Mouse (Mus musculus) MEL (cell line): Measurements from ENCODE around the gene Pou3f1. TPM values are rescaled to one million over a fixed set of nuclear protein-coding genes. Genes with fewer than 3 reads are reported as not detected.

Experiments
- DNase-seq: peaks from one replicate; pipeline ENCODE4 v3.0.0; 2011; ENCODE audit warnings: low read depth, low spot score
- H3K27ac ChIP-seq: 2 replicates; pipeline ENCODE4 v1.5.1; 2012; ENCODE audit warnings: low read depth, mild to moderate bottlenecking, control low read depth, low read length, moderate library complexity; ENCODE audit not compliant: control insufficient read depth
- H3K27me3 ChIP-seq, 2 experiments: fragments of 150-350 bp in 1 of 2; sonication (generic) in 1 of 2; 2 replicates each; pipeline ENCODE4 v1.6.1; 2012; ENCODE audit warnings: low read length in 2 of 2, mild to moderate bottlenecking in 2 of 2, improper control_type of control experiment in 1 of 2, moderate library complexity in 1 of 2; ENCODE audit not compliant: insufficient read depth in 2 of 2, control insufficient read depth in 1 of 2
- H3K36me3 ChIP-seq, 2 experiments: 2 replicates each; pipeline ENCODE4 v1.6.1; 2012 to 2014; ENCODE audit warnings: low read length in 2 of 2, improper control_type of control experiment in 1 of 2, inconsistent platforms in 1 of 2, mild to moderate bottlenecking in 1 of 2; ENCODE audit not compliant: insufficient read depth in 2 of 2, control insufficient read depth in 1 of 2
- H3K4me1 ChIP-seq, 2 experiments: fragments of 150-350 bp in 1 of 2; sonication (generic) in 1 of 2; 2 replicates each; pipeline ENCODE4 v1.6.1; 2012; ENCODE audit warnings: low read length in 2 of 2, improper control_type of control experiment in 1 of 2, mild to moderate bottlenecking in 1 of 2; ENCODE audit not compliant: insufficient read depth in 2 of 2, control insufficient read depth in 1 of 2
- H3K4me3 ChIP-seq, 2 experiments: fragments of 150-350 bp in 1 of 2; sonication (generic) in 1 of 2; 2 replicates each; pipeline ENCODE4 v1.5.1; 2012; ENCODE audit warnings: low read depth in 2 of 2, low read length in 2 of 2, mild to moderate bottlenecking in 2 of 2, moderate library complexity in 2 of 2, control low read depth in 1 of 2, improper control_type of control experiment in 1 of 2; ENCODE audit not compliant: control insufficient read depth in 1 of 2, insufficient read depth in 1 of 2
- H3K79me2 ChIP-seq: 2 replicates; pipeline ENCODE4 v1.6.1; 2012; ENCODE audit warnings: mild to moderate bottlenecking, low read length, moderate library complexity; ENCODE audit not compliant: control insufficient read depth, poor library complexity, insufficient read depth
- H3K9ac ChIP-seq: 2 replicates; pipeline ENCODE4 v1.6.1; 2012; ENCODE audit warnings: low read depth, mild to moderate bottlenecking, control low read depth, low read length, moderate library complexity; ENCODE audit not compliant: control insufficient read depth, poor library complexity, severe bottlenecking
- H3K9me3 ChIP-seq: fragments of 150-350 bp; sonication (generic); replicated peaks from 2 replicates; pipeline ENCODE4 v1.6.1; 2012; ENCODE audit warnings: mild to moderate bottlenecking, low read length, improper control_type of control experiment, moderate library complexity; ENCODE audit not compliant: insufficient read depth
- CHD1 ChIP-seq: IDR thresholded peaks from 2 replicates; pipeline ENCODE4 v1.6.1; 2012; ENCODE audit warnings: low read depth, mild to moderate bottlenecking, inconsistent platforms, low read length, improper control_type of control experiment
- CTCF ChIP-seq, 3 experiments: IDR thresholded peaks in 2 of 3; conservative IDR thresholded peaks in 1 of 3; 2 replicates each; pipeline ENCODE4 v1.5.1; 2011 to 2012; ENCODE audit warnings: low read length in 3 of 3, low read depth in 2 of 3, mild to moderate bottlenecking in 2 of 3, improper control_type of control experiment in 1 of 3, inconsistent platforms in 1 of 3, mixed read lengths in 1 of 3, moderate library complexity in 1 of 3; ENCODE audit not compliant: control insufficient read depth in 1 of 3, insufficient read depth in 1 of 3, poor library complexity in 1 of 3, severe bottlenecking in 1 of 3
- E2F4 ChIP-seq: IDR thresholded peaks from 2 replicates; pipeline ENCODE4 v1.6.1; 2011; ENCODE audit warnings: low read depth, low read length, improper control_type of control experiment, borderline replicate concordance
- EP300 ChIP-seq, 2 experiments: IDR thresholded peaks; 2 replicates each; pipeline ENCODE4 v1.6.1; 2011; ENCODE audit warnings: improper control_type of control experiment in 2 of 2, low read length in 2 of 2, low read depth in 1 of 2, mild to moderate bottlenecking in 1 of 2
- GABPA ChIP-seq: IDR thresholded peaks from 2 replicates; pipeline ENCODE4 v1.6.1; 2012; ENCODE audit warnings: low read depth, mild to moderate bottlenecking, inconsistent platforms, low read length, improper control_type of control experiment, moderate library complexity
- MAZ ChIP-seq: IDR thresholded peaks from 2 replicates; pipeline ENCODE4 v1.6.1; 2012; ENCODE audit warnings: low read depth, mild to moderate bottlenecking, inconsistent platforms, low read length, improper control_type of control experiment
- MEF2A ChIP-seq: IDR thresholded peaks from 2 replicates; pipeline ENCODE4 v1.6.1; 2014; ENCODE audit warnings: low read depth, mild to moderate bottlenecking, inconsistent platforms, low read length, improper control_type of control experiment; ENCODE audit not compliant: poor library complexity, insufficient replicate concordance, severe bottlenecking; ENCODE audit errors: extremely low read depth
- MXI1 ChIP-seq: IDR thresholded peaks from 2 replicates; pipeline ENCODE4 v1.6.1; 2011; ENCODE audit warnings: mild to moderate bottlenecking, low read depth, low read length, improper control_type of control experiment
- MYB ChIP-seq: IDR thresholded peaks from 2 replicates; pipeline ENCODE4 v1.6.1; 2011; ENCODE audit warnings: mild to moderate bottlenecking, low read depth, low read length, improper control_type of control experiment
- MYC ChIP-seq: IDR thresholded peaks from 2 replicates; pipeline ENCODE4 v1.6.1; 2011; ENCODE audit warnings: low read depth, mild to moderate bottlenecking, low read length, improper control_type of control experiment, moderate library complexity
- NRF1 ChIP-seq: IDR thresholded peaks from 2 replicates; pipeline ENCODE4 v1.6.1; 2014; ENCODE audit warnings: low read depth, mild to moderate bottlenecking, inconsistent platforms, low read length, improper control_type of control experiment, moderate library complexity; ENCODE audit not compliant: poor library complexity, insufficient read depth, severe bottlenecking
- POLR2AphosphoS2 ChIP-seq: IDR thresholded peaks from 2 replicates; pipeline ENCODE4 v1.6.1; 2011; ENCODE audit warnings: low read length, improper control_type of control experiment
- POLR2AphosphoS5 ChIP-seq: IDR thresholded peaks from 2 replicates; pipeline ENCODE4 v1.6.1; 2012; ENCODE audit warnings: low read depth, borderline replicate concordance, mild to moderate bottlenecking, inconsistent platforms, low read length, moderate library complexity, mixed read lengths
- SIN3A ChIP-seq: IDR thresholded peaks from 2 replicates; pipeline ENCODE4 v1.6.1; 2012; ENCODE audit warnings: low read length, improper control_type of control experiment, inconsistent platforms
- USF2 ChIP-seq, 2 experiments: IDR thresholded peaks; 2 replicates each; pipeline ENCODE4 v1.6.1; 2011 to 2012; ENCODE audit warnings: improper control_type of control experiment in 2 of 2, low read length in 2 of 2, borderline replicate concordance in 1 of 2, inconsistent platforms in 1 of 2, low read depth in 1 of 2, mild to moderate bottlenecking in 1 of 2; ENCODE audit not compliant: insufficient read depth in 1 of 2
- ZKSCAN1 ChIP-seq: IDR thresholded peaks from 2 replicates; pipeline ENCODE4 v1.6.1; 2012; ENCODE audit warnings: low read depth, mild to moderate bottlenecking, inconsistent platforms, low read length, improper control_type of control experiment, moderate library complexity
- ZMIZ1 ChIP-seq: IDR thresholded peaks from 2 replicates; pipeline ENCODE4 v1.6.1; 2012; ENCODE audit warnings: low read depth, mild to moderate bottlenecking, inconsistent platforms, low read length, improper control_type of control experiment, moderate library complexity
- polyA plus RNA-seq, 2 experiments: library from polyadenylated mRNA; stranded (reverse) in 1 of 2; unstranded in 1 of 2; fragments of >175 nt in 1 of 2; fragments of >200 nt in 1 of 2; gene quantifications; 2 replicates each; pipeline versions ENCODE4 v1.2.1 to v1.2.4; 2012; ENCODE audit warnings: low replicate concordance in 2 of 2, low read depth in 1 of 2; ENCODE audit not compliant: insufficient read length in 2 of 2, insufficient read depth in 1 of 2, missing spikeins in 1 of 2
- total RNA-seq: library from RNA; depleted of rRNA; stranded (reverse); fragments of 300-350 nt; gene quantifications from 2 replicates; pipeline ENCODE4 v1.2.3, GENCODE M21; 2012

Gene Pou3f1
- total and polyA plus RNA-seq, 3 experiments = not detected

DNA sequence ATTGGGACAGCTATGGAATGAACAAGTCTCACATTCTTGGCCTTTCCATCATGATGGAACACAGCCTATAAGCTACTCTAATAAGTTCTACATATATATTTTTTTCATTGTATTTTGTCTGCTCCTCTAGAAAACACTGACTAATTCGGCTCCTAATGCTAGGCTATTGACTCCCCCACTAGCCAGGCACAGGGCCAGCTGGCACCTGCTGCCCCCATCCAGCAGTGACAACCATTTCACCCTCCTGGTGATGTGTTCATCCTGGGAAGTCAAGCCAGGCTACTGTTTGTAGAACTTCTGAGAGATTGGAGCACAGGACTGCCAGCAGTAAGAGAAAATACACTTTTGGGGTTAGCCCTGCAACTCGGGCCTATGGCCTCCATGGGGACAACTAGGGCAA, 46.5 kb upstream of the Pou3f1 start:
- H3K9me3 ChIP-seq = no peaks in the 10 kb centered on the region
- H3K36me3 ChIP-seq = peaks cover 0 to 18% of the 10 kb centered on the region in 2 experiments; a peak in 2 of 4 replicates
- H3K79me2 ChIP-seq = no peaks in the 10 kb centered on the region
- H3K4me3 ChIP-seq = no peak overlapping the region
- TF ChIP-seq CHD1 = no peak
- no peak for TF ChIP-seq MAZ
- no peak for TF ChIP-seq MYB
- TF ChIP-seq GABPA = no peak
- TF ChIP-seq ZKSCAN1 = no peak
- TF ChIP-seq POLR2AphosphoS5 = no peak
- TF ChIP-seq USF2 (IDR thresholded peaks at IDR 0.05; ENCODE audit: borderline replicate concordance in 1 of 2, insufficient read depth in 1 of 2, low read depth in 1 of 2, low read length in 2 of 2) = no peak
- TF ChIP-seq CTCF (IDR thresholded peaks at IDR 0.05 in 2 of 3, conservative IDR thresholded peaks at IDR 0.05 in 1 of 3; ENCODE audit: control insufficient read depth in 1 of 3, insufficient read depth in 1 of 3, low read depth in 2 of 3, low read length in 3 of 3, poor library complexity in 1 of 3, severe bottlenecking in 1 of 3) = no peak
- no peak for TF ChIP-seq POLR2AphosphoS2
- TF ChIP-seq ZMIZ1 = no peak
- TF ChIP-seq MXI1 = no peak
- TF ChIP-seq EP300 (IDR thresholded peaks at IDR 0.05; ENCODE audit: low read depth in 1 of 2, low read length in 2 of 2) = no peak
- no peak for TF ChIP-seq E2F4
- TF ChIP-seq SIN3A = no peak
- TF ChIP-seq MEF2A = no peak
- no peak for TF ChIP-seq NRF1
- no peak for TF ChIP-seq MYC
- no peaks in the 10 kb centered on the region; a peak in 1 of 4 replicates for H3K27me3 ChIP-seq
- H3K27ac ChIP-seq = no peak overlapping the region
- H3K9ac ChIP-seq = no peak overlapping the region
- no peak for DNase-seq
- H3K4me1 ChIP-seq = peaks cover 8 to 23% of the 10 kb centered on the region in 2 experiments

DNA sequence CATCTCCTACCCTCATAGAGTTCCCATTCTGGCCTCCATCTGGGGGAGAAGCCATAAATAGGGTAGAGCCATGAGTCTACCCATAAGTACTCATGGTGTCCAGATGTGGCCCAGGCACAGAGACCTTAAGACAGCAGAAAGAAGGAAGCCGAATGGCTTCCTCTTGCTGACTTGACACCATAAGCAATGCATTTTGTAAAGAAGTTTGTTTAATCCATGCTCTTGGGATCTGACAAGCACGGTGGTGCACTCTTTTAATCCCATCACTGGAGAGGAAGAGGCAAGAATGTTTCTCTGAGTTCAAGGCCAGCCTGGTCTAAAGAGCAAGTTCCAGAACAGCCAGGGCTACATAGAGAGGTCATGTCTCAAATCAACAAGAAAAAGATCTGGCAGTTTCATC, 45.9 kb upstream of the Pou3f1 start, which contains the start of gene 3100002H09Rik:
Gene 3100002H09Rik (minus strand): TSS at position 101 of the 400 bp plus-strand sequence.
- H3K4me1 ChIP-seq = peaks cover 8 to 16% of the 10 kb centered on the region in 2 experiments

More for the DNA sequence above, 45.9 kb upstream of the Pou3f1 start, which contains the start of gene 3100002H09Rik:
- Histone ChIP-seq H3K79me2 (no peaks in the 10 kb centered on the region), H3K9ac (no peak within 1 kb of the TSS), H3K4me3 (no peak within 1 kb of the TSS), H3K36me3 (peaks cover 0 to 15% of the 10 kb centered on the region in 2 experiments; a peak in 2 of 4 replicates), H3K9me3 (no peaks in the 10 kb centered on the region), H3K27ac (no peak within 1 kb of the TSS), H3K27me3 (no peaks in the 10 kb centered on the region; a peak in 1 of 4 replicates)
- no peak for TF ChIP-seq NRF1
- no peak for DNase-seq
